Mouse (Mus musculus): ENCODE measurements at regions not wholly inside any gene's neighbourhood (a gene's known extent, or its start where the extent isn't known, plus 50 kb on each side); places are given as distances from the start of the nearest gene placed in this dataset.

- H3K4me2 ChIP-seq (ENCODE audit: low read depth, low read length) = no peak overlapping the region
- no peak for TF ChIP-seq CTCF (IDR thresholded peaks at IDR 0.05; ENCODE audit: low read depth)
- no peaks in the 10 kb centered on the region for H3K36me3 ChIP-seq (ENCODE audit: insufficient read depth, low read length)
- no peaks in the 10 kb centered on the region for H3K27me3 ChIP-seq (ENCODE audit: insufficient read depth, low read length)
- no peak overlapping the region for H3K9ac ChIP-seq (replicated peaks; ENCODE audit: low read length)
- no peak overlapping the region for H3K4me3 ChIP-seq (ENCODE audit: low read length)
- no peaks in the 10 kb centered on the region for H3K9me3 ChIP-seq (ENCODE audit: low read length)
- no peak for ATAC-seq
- no peak for DNase-seq (ENCODE audit: low spot score)
- no peak overlapping the region for H3K27ac ChIP-seq
- H3K4me1 ChIP-seq (ENCODE audit: insufficient read depth, low read length) = no peaks in the 10 kb centered on the region
These were observed 132.9 kb downstream of the Dyrk2 start for GRCm38 (mm10) chr10:118737064-118737463.

GRCm38 (mm10) chr10:118739849-118740481 is 130.0 kb downstream of the Dyrk2 start:
- ATAC-seq = no peak
- 68% methylated on average over 10 of the region's 10 CpGs for WGBS
- TF ChIP-seq CTCF (IDR thresholded peaks at IDR 0.05; ENCODE audit: low read depth) = no peak

GRCm38 (mm10) chr10:118743831-118744230 is 126.2 kb downstream of the Dyrk2 start:
- ATAC-seq = no peak
- H3K27ac ChIP-seq = no peak overlapping the region
- H3K4me1 ChIP-seq (ENCODE audit: insufficient read depth, low read length) = no peaks in the 10 kb centered on the region
- TF ChIP-seq CTCF (IDR thresholded peaks at IDR 0.05; ENCODE audit: low read depth) = no peak
- H3K36me3 ChIP-seq (ENCODE audit: insufficient read depth, low read length) = no peaks in the 10 kb centered on the region
- H3K4me2 ChIP-seq (ENCODE audit: low read depth, low read length) = no peak overlapping the region
- H3K27me3 ChIP-seq (ENCODE audit: insufficient read depth, low read length) = no peaks in the 10 kb centered on the region
- DNase-seq (ENCODE audit: low spot score) = no peak
- no peak overlapping the region for H3K4me3 ChIP-seq (ENCODE audit: low read length)
- H3K9me3 ChIP-seq (ENCODE audit: low read length) = no peaks in the 10 kb centered on the region
- H3K9ac ChIP-seq (replicated peaks; ENCODE audit: low read length) = no peak overlapping the region
- 87% methylated on average over 9 of the region's 9 CpGs for WGBS

More at GRCm38 (mm10) chr10:118739849-118740481, 130.0 kb downstream of the Dyrk2 start:
- H3K9ac ChIP-seq (replicated peaks; ENCODE audit: low read length) = no peak overlapping the region
- H3K4me3 ChIP-seq (ENCODE audit: low read length) = no peak overlapping the region
- no peak overlapping the region for H3K27ac ChIP-seq
- H3K4me1 ChIP-seq (ENCODE audit: insufficient read depth, low read length) = no peaks in the 10 kb centered on the region
- DNase-seq (ENCODE audit: low spot score) = no peak
- H3K4me2 ChIP-seq (ENCODE audit: low read depth, low read length) = no peak overlapping the region
- H3K27me3 ChIP-seq (ENCODE audit: insufficient read depth, low read length) = no peaks in the 10 kb centered on the region
- H3K9me3 ChIP-seq (ENCODE audit: low read length) = no peaks in the 10 kb centered on the region
- H3K36me3 ChIP-seq (ENCODE audit: insufficient read depth, low read length) = no peaks in the 10 kb centered on the region

GRCm38 (mm10) chr10:118746719-118747395 is 123.2 kb downstream of the Dyrk2 start:
- 48% methylated on average over 4 of the region's 4 CpGs for WGBS
- Histone ChIP-seq H3K36me3 (ENCODE audit: insufficient read depth, low read length) (no peaks in the 10 kb centered on the region), H3K4me2 (ENCODE audit: low read depth, low read length) (no peak overlapping the region), H3K9ac (replicated peaks; ENCODE audit: low read length) (no peak overlapping the region), H3K27ac (peak overlapping the region; percentile 11; the same call in 1 of the 2 replicates), H3K9me3 (ENCODE audit: low read length) (no peaks in the 10 kb centered on the region), H3K27me3 (ENCODE audit: insufficient read depth, low read length) (no peaks in the 10 kb centered on the region), H3K4me1 (ENCODE audit: insufficient read depth, low read length) (no peaks in the 10 kb centered on the region), H3K4me3 (ENCODE audit: low read length) (no peak overlapping the region)
- DNase-seq (ENCODE audit: low spot score) (no peak), ATAC-seq (no peak)
- TF ChIP-seq CTCF (IDR thresholded peaks at IDR 0.05; ENCODE audit: low read depth) = no peak

GRCm38 (mm10) chr10:118749039-118749438 is 121.0 kb downstream of the Dyrk2 start:
- no peaks in the 10 kb centered on the region for H3K9me3 ChIP-seq (ENCODE audit: low read length)
- no peak for DNase-seq (ENCODE audit: low spot score)
- H3K36me3 ChIP-seq (ENCODE audit: insufficient read depth, low read length) = no peaks in the 10 kb centered on the region
- no peak for TF ChIP-seq CTCF (IDR thresholded peaks at IDR 0.05; ENCODE audit: low read depth)
- H3K9ac ChIP-seq (replicated peaks; ENCODE audit: low read length) = no peak overlapping the region
- no peak overlapping the region for H3K27ac ChIP-seq
- 93% methylated on average over 1 of the region's 1 CpGs for WGBS
- no peak for ATAC-seq
- H3K4me3 ChIP-seq (ENCODE audit: low read length) = no peak overlapping the region
- no peaks in the 10 kb centered on the region for H3K27me3 ChIP-seq (ENCODE audit: insufficient read depth, low read length)
- no peaks in the 10 kb centered on the region for H3K4me1 ChIP-seq (ENCODE audit: insufficient read depth, low read length)
- no peak overlapping the region for H3K4me2 ChIP-seq (ENCODE audit: low read depth, low read length)

GRCm38 (mm10) chr10:118749756-118750155 is 120.3 kb downstream of the Dyrk2 start:
- TF ChIP-seq CTCF (IDR thresholded peaks at IDR 0.05; ENCODE audit: low read depth) = no peak
- WGBS = 67% methylated on average over 6 of the region's 6 CpGs

GRCm38 (mm10) chr10:118751110-118751509 is 118.9 kb downstream of the Dyrk2 start:
- H3K4me2 ChIP-seq (ENCODE audit: low read depth, low read length) = no peak overlapping the region
- H3K9me3 ChIP-seq (ENCODE audit: low read length) = no peaks in the 10 kb centered on the region
- H3K9ac ChIP-seq (replicated peaks; ENCODE audit: low read length) = no peak overlapping the region
- H3K36me3 ChIP-seq (ENCODE audit: insufficient read depth, low read length) = no peaks in the 10 kb centered on the region
- WGBS = 93% methylated on average over 2 of the region's 2 CpGs
- no peak for ATAC-seq
- no peak overlapping the region for H3K4me3 ChIP-seq (ENCODE audit: low read length)
- no peaks in the 10 kb centered on the region for H3K27me3 ChIP-seq (ENCODE audit: insufficient read depth, low read length)
- no peaks in the 10 kb centered on the region for H3K4me1 ChIP-seq (ENCODE audit: insufficient read depth, low read length)
- no peak for DNase-seq (ENCODE audit: low spot score)
- H3K27ac ChIP-seq = no peak overlapping the region
- TF ChIP-seq CTCF (IDR thresholded peaks at IDR 0.05; ENCODE audit: low read depth) = no peak

More at GRCm38 (mm10) chr10:118749756-118750155, 120.3 kb downstream of the Dyrk2 start:
- DNase-seq (ENCODE audit: low spot score) = no peak
- H3K9me3 ChIP-seq (ENCODE audit: low read length) = no peaks in the 10 kb centered on the region
- H3K36me3 ChIP-seq (ENCODE audit: insufficient read depth, low read length) = no peaks in the 10 kb centered on the region
- no peak overlapping the region for H3K9ac ChIP-seq (replicated peaks; ENCODE audit: low read length)
- ATAC-seq = no peak
- no peaks in the 10 kb centered on the region for H3K27me3 ChIP-seq (ENCODE audit: insufficient read depth, low read length)
- no peak overlapping the region for H3K4me3 ChIP-seq (ENCODE audit: low read length)
- no peaks in the 10 kb centered on the region for H3K4me1 ChIP-seq (ENCODE audit: insufficient read depth, low read length)
- H3K27ac ChIP-seq = no peak overlapping the region
- H3K4me2 ChIP-seq (ENCODE audit: low read depth, low read length) = no peak overlapping the region

All from hindbrain, postnatal 0 days (tissue).